Mouse (Mus musculus): ENCODE data around the gene Ralb. TPM values are rescaled to one million over a fixed set of nuclear protein-coding genes. Genes with fewer than 3 reads are reported as not detected.

Gene Ralb
- polyA plus RNA-seq, 1 experiment from 2014 or later = 30.9 TPM

DNA sequence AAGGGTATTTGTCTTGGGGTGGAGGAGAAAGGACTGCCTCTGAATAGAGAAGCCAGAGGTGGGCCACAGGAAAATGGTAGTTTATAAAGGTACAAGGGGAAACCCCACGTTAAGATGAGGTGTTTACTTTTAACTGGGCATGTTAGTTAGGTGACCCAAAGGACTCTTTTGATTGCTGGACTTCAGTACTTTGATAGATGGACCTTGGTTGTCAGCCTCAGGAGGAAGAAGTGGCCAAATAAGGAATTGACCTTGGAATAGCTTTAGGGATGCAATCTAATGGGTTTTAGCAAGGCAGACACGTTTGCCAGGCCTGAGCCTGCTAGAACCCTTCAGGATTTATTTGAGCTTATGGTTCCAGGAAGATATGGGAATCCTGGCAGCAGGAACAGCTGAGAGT is 34.7 kb upstream of the Ralb start:
- no peak overlapping the region for H3K4me3 ChIP-seq (ENCODE audit: low read depth, low read length)
- TF ChIP-seq EP300 (IDR thresholded peaks at IDR 0.05; ENCODE audit: low read depth) = no peak
- no peak for TF ChIP-seq CTCF (IDR thresholded peaks at IDR 0.05; ENCODE audit: low read depth)
- H3K4me2 ChIP-seq (ENCODE audit: low read depth, low read length) = no peak overlapping the region
- DNase-seq (no peak), ATAC-seq (no peak)
- 36% methylated on average over 2 of the region's 2 CpGs for WGBS (ENCODE audit: insufficient replicate concordance)
- H3K27me3 ChIP-seq (ENCODE audit: insufficient read depth, low read length) = no peaks in the 10 kb centered on the region
- H3K27ac ChIP-seq (ENCODE audit: low read depth) = no peak overlapping the region
- H3K4me1 ChIP-seq (ENCODE audit: insufficient read depth) = peaks cover 5% of the 10 kb centered on the region
- no peaks in the 10 kb centered on the region for H3K36me3 ChIP-seq (replicated peaks; ENCODE audit: insufficient read depth, low read length)
- H3K9ac ChIP-seq (replicated peaks) = no peak overlapping the region
- no peaks in the 10 kb centered on the region for H3K9me3 ChIP-seq (ENCODE audit: low read length)

DNA sequence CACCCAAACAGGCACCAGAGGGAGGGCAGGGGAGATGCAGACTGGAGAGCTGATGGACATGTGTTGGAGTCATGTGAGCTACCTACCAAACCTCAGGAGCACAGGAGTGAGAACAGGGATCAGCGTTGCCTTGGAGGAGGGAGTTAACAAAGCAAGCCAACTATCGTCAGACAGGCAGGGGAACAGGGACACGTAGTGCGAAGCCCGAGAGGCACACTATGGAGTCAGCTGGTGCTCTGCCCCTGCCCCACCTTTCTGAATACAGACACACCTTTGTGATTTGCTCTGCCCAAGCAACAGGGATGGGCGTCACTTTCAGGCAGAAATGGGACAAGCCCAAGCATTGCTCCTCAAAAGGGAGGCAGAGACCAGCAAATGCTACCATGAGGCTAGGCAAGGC is 33.1 kb upstream of the Ralb start:
- TF ChIP-seq EP300 (IDR thresholded peaks at IDR 0.05; ENCODE audit: low read depth) (no peak), CTCF (IDR thresholded peaks at IDR 0.05; ENCODE audit: low read depth) (no peak)
- no peak overlapping the region for H3K4me3 ChIP-seq (ENCODE audit: low read depth, low read length)
- no peak overlapping the region for H3K9ac ChIP-seq (replicated peaks)
- 90% methylated on average over 6 of the region's 6 CpGs for WGBS (ENCODE audit: insufficient replicate concordance)
- no peak for ATAC-seq
- H3K4me2 ChIP-seq (ENCODE audit: low read depth, low read length) = no peak overlapping the region
- H3K36me3 ChIP-seq (replicated peaks; ENCODE audit: insufficient read depth, low read length) = no peaks in the 10 kb centered on the region
- no peaks in the 10 kb centered on the region for H3K27me3 ChIP-seq (ENCODE audit: insufficient read depth, low read length)
- DNase-seq = no peak
- no peak overlapping the region for H3K27ac ChIP-seq (ENCODE audit: low read depth)
- H3K9me3 ChIP-seq (ENCODE audit: low read length) = no peaks in the 10 kb centered on the region
- H3K4me1 ChIP-seq (ENCODE audit: insufficient read depth) = peaks cover 8% of the 10 kb centered on the region

DNA sequence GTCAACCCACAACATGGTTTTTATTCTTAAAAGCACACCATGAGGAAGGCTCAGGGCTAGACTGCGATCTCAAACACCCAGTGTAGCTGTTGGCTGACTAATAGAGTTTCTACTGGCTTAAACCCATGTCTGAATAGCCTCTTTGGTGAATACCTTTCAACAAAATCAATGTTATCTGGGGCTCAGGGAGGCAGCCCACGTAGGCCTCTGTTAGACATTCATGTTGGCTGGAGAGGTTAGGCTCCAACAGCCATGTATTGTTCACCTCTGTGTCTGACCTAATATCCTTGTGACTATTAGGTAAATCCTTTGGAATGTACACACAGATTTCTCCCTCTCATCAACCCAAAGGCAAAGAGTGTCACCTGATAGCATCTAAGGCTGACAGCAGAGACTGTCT is 31.5 kb upstream of the Ralb start:
- WGBS (ENCODE audit: insufficient replicate concordance) = 58% methylated on average over 2 of the region's 2 CpGs
- TF ChIP-seq EP300 (IDR thresholded peaks at IDR 0.05; ENCODE audit: low read depth) = no peak
- no peak for TF ChIP-seq CTCF (IDR thresholded peaks at IDR 0.05; ENCODE audit: low read depth)
- Histone ChIP-seq H3K27me3 (ENCODE audit: insufficient read depth, low read length) (no peaks in the 10 kb centered on the region), H3K9ac (replicated peaks) (no peak overlapping the region), H3K9me3 (ENCODE audit: low read length) (no peaks in the 10 kb centered on the region), H3K36me3 (replicated peaks; ENCODE audit: insufficient read depth, low read length) (no peaks in the 10 kb centered on the region), H3K27ac (ENCODE audit: low read depth) (0 out of 2 replicates have a peak overlapping the region, but pooled peaks have one; percentile 16), H3K4me3 (ENCODE audit: low read depth, low read length) (no peak overlapping the region), H3K4me1 (ENCODE audit: insufficient read depth) (peaks cover 8% of the 10 kb centered on the region), H3K4me2 (ENCODE audit: low read depth, low read length) (no peak overlapping the region)
- DNase-seq (no peak), ATAC-seq (no peak)

DNA sequence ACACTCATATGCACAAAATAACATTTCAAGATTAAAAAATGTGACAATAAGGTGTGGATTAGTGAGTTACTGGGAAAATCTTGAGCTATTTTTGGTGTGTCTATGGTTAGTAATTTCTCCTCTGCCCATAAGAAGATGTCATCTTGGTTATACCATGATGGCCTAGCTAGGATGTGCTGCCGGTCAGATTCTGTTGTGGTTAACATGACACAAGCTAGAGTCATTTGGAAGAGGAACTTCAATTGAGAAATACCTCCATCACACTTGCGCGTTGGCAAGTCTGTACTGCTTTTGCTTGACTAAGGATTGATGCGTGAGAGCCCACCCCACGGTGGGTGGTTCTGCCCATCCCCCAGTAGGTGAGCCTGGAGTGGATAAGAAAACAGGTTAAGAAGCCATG is 29.7 kb upstream of the Ralb start:
- WGBS (ENCODE audit: insufficient replicate concordance) = 63% methylated on average over 5 of the region's 5 CpGs
- DNase-seq = no peak
- Histone ChIP-seq H3K4me2 (ENCODE audit: low read depth, low read length) (no peak overlapping the region), H3K9me3 (ENCODE audit: low read length) (0 out of 2 replicates have a peak, but pooled peaks cover under 1% of the 10 kb centered on the region), H3K27ac (ENCODE audit: low read depth) (no peak overlapping the region), H3K4me1 (ENCODE audit: insufficient read depth) (peaks cover 8% of the 10 kb centered on the region), H3K27me3 (ENCODE audit: insufficient read depth, low read length) (no peaks in the 10 kb centered on the region), H3K4me3 (ENCODE audit: low read depth, low read length) (no peak overlapping the region), H3K9ac (replicated peaks) (no peak overlapping the region), H3K36me3 (replicated peaks; ENCODE audit: insufficient read depth, low read length) (no peaks in the 10 kb centered on the region)
- TF ChIP-seq CTCF (IDR thresholded peaks at IDR 0.05; ENCODE audit: low read depth) (no peak), EP300 (IDR thresholded peaks at IDR 0.05; ENCODE audit: low read depth) (no peak)
- peak; percentile 23; the same call in 1 of the 2 replicates for ATAC-seq

DNA sequence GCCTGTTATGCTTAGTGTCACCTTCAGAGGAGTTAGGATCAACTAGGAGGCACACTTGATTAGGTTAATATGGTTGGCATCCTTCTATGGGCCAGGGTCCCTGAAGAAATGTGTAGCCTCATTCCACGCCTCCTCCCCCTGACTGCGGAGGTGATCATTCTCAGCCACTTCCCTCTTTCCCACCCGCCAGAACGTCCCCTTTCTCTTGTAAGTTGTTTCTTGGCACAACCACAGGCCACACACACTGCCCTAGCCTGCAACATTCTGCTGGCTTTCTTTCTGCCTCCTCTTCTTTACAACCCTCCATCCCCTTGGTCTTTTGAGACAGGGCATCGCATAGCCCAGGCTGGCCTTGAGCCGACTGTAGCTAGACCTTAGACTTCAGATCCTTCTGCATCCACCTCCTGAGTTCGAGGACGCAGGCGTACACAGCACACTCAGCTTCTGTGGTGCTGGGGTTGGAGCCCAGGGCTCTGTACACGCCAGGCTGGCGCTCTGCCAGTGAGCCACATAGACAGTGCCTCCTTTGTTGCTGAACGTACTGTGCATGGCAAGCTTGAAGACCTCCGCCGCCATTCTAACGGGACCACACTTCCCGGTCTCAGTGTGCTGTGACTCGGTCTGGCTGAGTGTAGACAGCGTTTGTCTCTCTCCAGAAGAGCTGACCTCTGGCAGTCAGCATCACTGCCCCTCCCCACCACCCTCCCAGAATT is 28.7 kb upstream of the Ralb start:
- Histone ChIP-seq H3K9me3 (ENCODE audit: low read length) (peaks cover 7% of the 10 kb centered on the region; the same call in 1 of the 2 replicates), H3K27me3 (ENCODE audit: insufficient read depth, low read length) (no peaks in the 10 kb centered on the region), H3K36me3 (replicated peaks; ENCODE audit: insufficient read depth, low read length) (no peaks in the 10 kb centered on the region), H3K4me2 (ENCODE audit: low read depth, low read length) (no peak overlapping the region), H3K27ac (ENCODE audit: low read depth) (no peak overlapping the region), H3K4me3 (ENCODE audit: low read depth, low read length) (no peak overlapping the region), H3K4me1 (ENCODE audit: insufficient read depth) (peaks cover 8% of the 10 kb centered on the region), H3K9ac (replicated peaks) (no peak overlapping the region)
- ATAC-seq (no peak), DNase-seq (no peak)
- WGBS (ENCODE audit: insufficient replicate concordance) = 79% methylated on average over 18 of the region's 18 CpGs
- TF ChIP-seq EP300 (IDR thresholded peaks at IDR 0.05; ENCODE audit: low read depth) = no peak
- TF ChIP-seq CTCF (IDR thresholded peaks at IDR 0.05; ENCODE audit: low read depth) = no peak

DNA sequence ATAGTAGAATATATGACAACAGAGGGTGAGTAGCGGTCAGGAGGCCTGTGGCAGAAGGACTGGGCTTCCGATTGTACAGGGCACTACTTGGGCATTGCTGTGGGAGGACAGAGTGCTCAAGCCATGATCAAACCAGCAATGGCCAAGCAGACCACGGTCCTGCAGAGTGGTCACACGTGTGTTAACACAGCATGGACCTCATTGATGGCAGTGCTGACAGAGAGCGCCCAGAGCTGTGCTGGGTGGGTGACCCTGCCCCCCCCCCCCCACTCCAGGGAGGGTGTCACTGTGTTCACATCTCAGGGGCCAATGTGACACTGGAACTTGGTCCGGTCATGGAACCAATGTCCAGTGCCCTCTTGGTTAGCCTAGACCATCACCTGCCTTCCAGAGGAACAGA is 27.6 kb upstream of the Ralb start:
- DNase-seq = no peak
- Histone ChIP-seq H3K4me3 (ENCODE audit: low read depth, low read length) (no peak overlapping the region), H3K4me1 (ENCODE audit: insufficient read depth) (peaks cover 8% of the 10 kb centered on the region), H3K9ac (replicated peaks) (no peak overlapping the region), H3K36me3 (replicated peaks; ENCODE audit: insufficient read depth, low read length) (peaks cover 2% of the 10 kb centered on the region; the same call in 1 of the 2 replicates), H3K4me2 (ENCODE audit: low read depth, low read length) (no peak overlapping the region), H3K27ac (ENCODE audit: low read depth) (no peak overlapping the region), H3K9me3 (ENCODE audit: low read length) (peaks cover 7% of the 10 kb centered on the region; the same call in 1 of the 2 replicates), H3K27me3 (ENCODE audit: insufficient read depth, low read length) (no peaks in the 10 kb centered on the region)
- no peak for ATAC-seq
- TF ChIP-seq CTCF (IDR thresholded peaks at IDR 0.05; ENCODE audit: low read depth) (no peak), EP300 (IDR thresholded peaks at IDR 0.05; ENCODE audit: low read depth) (no peak)
- WGBS (ENCODE audit: insufficient replicate concordance) = 83% methylated on average over 6 of the region's 6 CpGs

Measured in liver, postnatal 0 days (tissue).